Mouse (Mus musculus) liver, embryonic 12.5 days (tissue): ENCODE results near the gene Akirin1. TPM values are rescaled to one million over a fixed set of nuclear protein-coding genes. Genes with fewer than 3 reads are reported as not detected.

Experiments
- ATAC-seq: fragments of 200-750 bp; cut with Nextera tagmentation; 2 replicates; pipeline ENCODE4 v1.8.0; 2017; ENCODE audit warnings: moderate number of reproducible peaks, mild to moderate bottlenecking, moderate library complexity
- H3K27ac ChIP-seq: fragments of 300-500 bp; sonication (generic); 2 replicates; pipeline ENCODE4 v1.5.1; 2016; ENCODE audit warnings: mild to moderate bottlenecking
- H3K27me3 ChIP-seq: fragments of 300-500 bp; sonication (generic); replicated peaks from 2 replicates; pipeline ENCODE4 v1.6.1; 2016; ENCODE audit warnings: mild to moderate bottlenecking, moderate library complexity
- H3K36me3 ChIP-seq: fragments of 300-500 bp; sonication (generic); 2 replicates; pipeline ENCODE4 v1.6.1; 2016; ENCODE audit warnings: mild to moderate bottlenecking, moderate library complexity
- H3K4me1 ChIP-seq: fragments of 300-500 bp; sonication (generic); 2 replicates; pipeline ENCODE4 v1.6.1; 2016
- H3K4me2 ChIP-seq: fragments of 300-500 bp; sonication (generic); 2 replicates; pipeline ENCODE4 v1.6.1; 2016; ENCODE audit warnings: mild to moderate bottlenecking, moderate library complexity
- H3K4me3 ChIP-seq: fragments of 300-500 bp; sonication (generic); 2 replicates; pipeline ENCODE4 v1.5.1; 2016; ENCODE audit warnings: mild to moderate bottlenecking, moderate library complexity
- H3K9ac ChIP-seq: fragments of 300-500 bp; sonication (generic); 2 replicates; pipeline ENCODE4 v1.6.1; 2016; ENCODE audit warnings: mild to moderate bottlenecking, moderate library complexity
- H3K9me3 ChIP-seq: fragments of 300-500 bp; sonication (generic); replicated peaks from 2 replicates; pipeline ENCODE4 v1.6.1; 2016; ENCODE audit warnings: mild to moderate bottlenecking, moderate library complexity
- WGBS: fragments of 180-500 bp; shearing (Covaris S2); methylation state at CpG from one replicate; pipeline ENCODE4 v1.1.7; 2016; ENCODE audit not compliant: insufficient replicate concordance; 5-methylcytosine and 5-hydroxymethylcytosine counted together
- polyA plus RNA-seq: library from polyadenylated mRNA; unstranded; fragments of >200 nt; fragmentation: Nextera tagmentation; extraction: Ambion mirVana; gene quantifications from 2 replicates; pipeline ENCODE4 v1.2.1, GENCODE M21; 2016

The Akirin1 gene
- polyA plus RNA-seq, 1 experiment from 2014 or later, result 37.2 TPM

- 80% methylated on average over 3 of the region's 3 CpGs for WGBS
- no peak overlapping the region for H3K27ac ChIP-seq
- no peak overlapping the region for H3K4me3 ChIP-seq
- peaks cover 9% of the 10 kb centered on the region for H3K4me1 ChIP-seq
- no peak overlapping the region for H3K9ac ChIP-seq
- H3K27me3 ChIP-seq, result no peaks in the 10 kb centered on the region
- ATAC-seq, result no peak
- no peak overlapping the region for H3K4me2 ChIP-seq
- H3K9me3 ChIP-seq, result no peaks in the 10 kb centered on the region
- peaks cover 35% of the 10 kb centered on the region for H3K36me3 ChIP-seq
Measured at GRCm38 (mm10) chr4:123712431-123712830, 37.7 kb downstream of the Akirin1 start.

- Histone ChIP-seq H3K27me3 (peaks cover 5% of the 10 kb centered on the region), H3K4me1 (no peaks in the 10 kb centered on the region), H3K9me3 (no peaks in the 10 kb centered on the region), H3K4me3 (no peak overlapping the region), H3K4me2 (no peak overlapping the region), H3K9ac (no peak overlapping the region), H3K27ac (no peak overlapping the region), H3K36me3 (peaks cover 7% of the 10 kb centered on the region)
- 78% methylated on average over 5 of the region's 5 CpGs for WGBS
- ATAC-seq, result no peak
Measured at GRCm38 (mm10) chr4:123707340-123707739, 42.8 kb downstream of the Akirin1 start.

GRCm38 (mm10) chr4:123705340-123705739 is 44.8 kb downstream of the Akirin1 start:
- H3K9ac ChIP-seq, result no peak overlapping the region
- no peak overlapping the region for H3K4me2 ChIP-seq
- H3K4me3 ChIP-seq, result no peak overlapping the region
- H3K9me3 ChIP-seq, result no peaks in the 10 kb centered on the region
- peaks cover 5% of the 10 kb centered on the region for H3K27me3 ChIP-seq
- no peak overlapping the region for H3K27ac ChIP-seq
- WGBS, result 69% methylated on average over 2 of the region's 2 CpGs
- ATAC-seq, result no peak
- H3K36me3 ChIP-seq, result no peaks in the 10 kb centered on the region
- no peaks in the 10 kb centered on the region for H3K4me1 ChIP-seq

- Histone ChIP-seq H3K4me3 (no peak overlapping the region), H3K4me1 (no peaks in the 10 kb centered on the region), H3K27ac (no peak overlapping the region), H3K4me2 (no peak overlapping the region), H3K9me3 (no peaks in the 10 kb centered on the region), H3K36me3 (no peaks in the 10 kb centered on the region), H3K9ac (no peak overlapping the region), H3K27me3 (peaks cover 16% of the 10 kb centered on the region)
- 73% methylated on average over 12 of the region's 12 CpGs for WGBS
- ATAC-seq, result no peak
Measured at GRCm38 (mm10) chr4:123693384-123693783, 56.8 kb downstream of the Akirin1 start.

GRCm38 (mm10) chr4:123692071-123692470 is 58.1 kb downstream of the Akirin1 start:
- no peak overlapping the region for H3K4me2 ChIP-seq
- WGBS, result 61% methylated on average over 3 of the region's 3 CpGs
- ATAC-seq, result no peak

GRCm38 (mm10) chr4:123690311-123690710 is 59.8 kb downstream of the Akirin1 start:
- H3K4me3 ChIP-seq, result no peak overlapping the region
- no peaks in the 10 kb centered on the region for H3K36me3 ChIP-seq
- 71% methylated on average over 10 of the region's 10 CpGs for WGBS
- no peak for ATAC-seq
- peaks cover 10% of the 10 kb centered on the region; the same call in 1 of the 2 replicates for H3K4me1 ChIP-seq
- no peaks in the 10 kb centered on the region for H3K9me3 ChIP-seq
- H3K4me2 ChIP-seq, result no peak overlapping the region
- H3K27me3 ChIP-seq, result peaks cover 45% of the 10 kb centered on the region
- no peak overlapping the region for H3K9ac ChIP-seq
- H3K27ac ChIP-seq, result no peak overlapping the region

More at GRCm38 (mm10) chr4:123692071-123692470, 58.1 kb downstream of the Akirin1 start:
- H3K27me3 ChIP-seq, result peaks cover 27% of the 10 kb centered on the region
- H3K9ac ChIP-seq, result no peak overlapping the region
- H3K4me1 ChIP-seq, result peaks cover under 1% of the 10 kb centered on the region; the same call in 1 of the 2 replicates
- no peak overlapping the region for H3K27ac ChIP-seq
- H3K9me3 ChIP-seq, result no peaks in the 10 kb centered on the region
- H3K36me3 ChIP-seq, result no peaks in the 10 kb centered on the region
- H3K4me3 ChIP-seq, result no peak overlapping the region

DNA sequence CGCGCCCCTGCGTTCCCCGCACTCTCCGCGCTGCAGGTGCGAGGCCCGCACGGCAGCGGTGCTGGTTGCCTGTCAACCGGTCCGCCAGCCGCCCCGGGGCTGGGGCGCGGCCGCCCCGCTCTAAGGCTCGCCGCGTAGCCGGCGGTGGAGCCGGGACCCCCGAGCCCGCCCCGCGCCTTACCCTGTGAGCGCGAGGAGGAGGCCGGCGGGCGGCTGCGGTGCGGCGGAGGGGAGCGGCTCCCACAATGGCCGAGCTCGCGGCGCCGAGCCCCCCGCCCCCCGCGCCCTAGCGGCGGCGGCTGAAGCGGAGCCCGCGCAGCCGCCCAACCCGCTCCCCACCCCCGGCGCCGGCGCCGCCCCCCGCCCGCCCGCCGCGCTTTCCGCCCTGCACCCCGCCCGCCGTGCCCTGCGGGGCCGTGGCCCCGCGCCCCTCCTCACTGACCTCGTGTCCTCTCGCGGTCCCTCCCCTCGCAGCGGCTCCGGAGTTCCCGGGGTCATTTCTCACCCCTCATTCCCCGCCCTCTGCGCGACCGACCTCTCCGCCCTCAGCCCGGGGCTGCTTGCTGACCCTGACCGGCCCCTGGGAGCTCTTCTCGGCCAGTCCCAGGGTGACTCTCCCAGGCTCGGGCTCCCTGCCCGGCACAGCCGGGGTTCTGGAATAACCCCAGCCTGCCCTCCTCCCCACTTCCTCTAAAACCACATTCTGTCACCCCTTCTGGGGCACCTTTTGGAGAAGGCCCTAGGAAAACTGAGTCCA is 62.9 kb downstream of the Akirin1 start:
- WGBS, result under 1% methylated on average over 36 of the region's 89 CpGs
- Histone ChIP-seq H3K4me1 (peaks cover 10% of the 10 kb centered on the region; the same call in 1 of the 2 replicates), H3K27me3 (peaks cover 68% of the 10 kb centered on the region), H3K9ac (peak overlapping the region; percentile 64), H3K36me3 (no peaks in the 10 kb centered on the region), H3K9me3 (no peaks in the 10 kb centered on the region), H3K27ac (no peak overlapping the region), H3K4me3 (peak overlapping the region; percentile 64), H3K4me2 (peak overlapping the region; percentile 92)
- ATAC-seq, result peak; percentile 61

DNA sequence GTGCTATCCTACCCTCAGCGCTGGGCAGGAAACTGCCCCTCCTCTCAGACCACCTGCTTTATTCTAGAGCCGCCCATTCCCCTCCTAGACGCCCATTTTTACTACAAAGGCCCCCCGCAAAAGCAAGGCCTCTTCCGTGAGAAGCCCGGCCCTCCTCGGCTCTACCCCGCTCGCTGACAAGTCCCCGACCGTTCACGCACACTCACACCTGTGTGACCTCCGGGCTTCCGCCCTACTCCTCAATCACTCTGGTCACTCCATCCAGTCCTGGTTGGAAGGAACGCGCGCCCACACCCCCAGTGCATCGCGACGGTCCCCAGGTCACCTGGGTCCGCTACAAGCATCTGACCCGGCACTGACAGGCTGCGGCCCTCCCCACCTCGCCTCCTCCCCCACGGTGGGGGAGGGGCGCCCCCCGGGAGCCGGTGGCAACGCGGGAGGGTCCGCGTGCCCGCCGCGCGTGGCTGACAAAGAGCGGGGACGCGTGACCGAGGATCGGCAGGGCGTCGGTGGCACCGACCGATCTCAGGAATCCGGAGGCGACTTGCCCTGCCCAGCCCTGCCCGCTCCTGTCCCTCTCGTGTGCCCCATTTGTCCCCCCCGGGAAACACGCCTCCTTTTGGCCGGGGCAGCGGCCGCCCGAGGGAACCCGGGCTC is 63.6 kb downstream of the Akirin1 start:
- peak overlapping the region; percentile 92 for H3K4me2 ChIP-seq
- peak; percentile 23; the same call in 1 of the 2 replicates for ATAC-seq
- H3K27me3 ChIP-seq, result peaks cover 73% of the 10 kb centered on the region
- H3K9me3 ChIP-seq, result no peaks in the 10 kb centered on the region
- peak overlapping the region; percentile 64 for H3K9ac ChIP-seq
- peak overlapping the region; percentile 64 for H3K4me3 ChIP-seq
- peaks cover 10% of the 10 kb centered on the region; the same call in 1 of the 2 replicates for H3K4me1 ChIP-seq
- H3K27ac ChIP-seq, result no peak overlapping the region
- no peaks in the 10 kb centered on the region for H3K36me3 ChIP-seq
- 2% methylated on average over 56 of the region's 56 CpGs for WGBS

- ATAC-seq, result no peak
- Histone ChIP-seq H3K36me3 (no peaks in the 10 kb centered on the region), H3K4me2 (peak overlapping the region; percentile 92; the same call in 1 of the 2 replicates), H3K27me3 (peaks cover 72% of the 10 kb centered on the region), H3K4me1 (peaks cover 10% of the 10 kb centered on the region; the same call in 1 of the 2 replicates), H3K9me3 (no peaks in the 10 kb centered on the region), H3K27ac (no peak overlapping the region), H3K4me3 (peak overlapping the region; percentile 64; the same call in 1 of the 2 replicates), H3K9ac (no peak overlapping the region)
- WGBS, result 56% methylated on average over 8 of the region's 8 CpGs
Measured at GRCm38 (mm10) chr4:123685506-123686242, 64.5 kb downstream of the Akirin1 start.

- whole genome bisulfite sequencing, result 65% methylated on average over 7 of the region's 7 CpGs
- Histone ChIP-seq H3K9ac (no peak overlapping the region), H3K9me3 (no peaks in the 10 kb centered on the region), H3K27ac (no peak overlapping the region), H3K4me2 (no peak overlapping the region), H3K27me3 (peaks cover 68% of the 10 kb centered on the region), H3K36me3 (no peaks in the 10 kb centered on the region), H3K4me1 (peaks cover 10% of the 10 kb centered on the region; the same call in 1 of the 2 replicates), H3K4me3 (no peak overlapping the region)
- no peak for ATAC-seq
Measured at GRCm38 (mm10) chr4:123685046-123685445, 65.1 kb downstream of the Akirin1 start.
